Mouse (Mus musculus): ENCODE measurements around the gene Uhmk1.

GRCm38 (mm10) chr1:170176661-170177239, 38.4 kb downstream of the Uhmk1 start:
- TF ChIP-seq MYOG (IDR thresholded peaks at IDR 0.05; ENCODE audit: control insufficient read depth in 1 of 3, insufficient read depth in 1 of 3, insufficient read length in 2 of 3, low read depth in 2 of 3) (no peak), POLR2A (IDR thresholded peaks at IDR 0.05; ENCODE audit: insufficient read length, low read depth) (no peak), MYOD1 (IDR thresholded peaks at IDR 0.05; ENCODE audit: control insufficient read depth in 1 of 3, insufficient read length in 2 of 3, low read depth in 2 of 3) (no peak), CEBPB (IDR thresholded peaks at IDR 0.05; ENCODE audit: insufficient read depth, poor library complexity, severe bottlenecking) (no peak), MAX (IDR thresholded peaks at IDR 0.05; ENCODE audit: low read depth) (no peak), POLR2AphosphoS2 (IDR thresholded peaks at IDR 0.05; ENCODE audit: insufficient read length, low read depth) (no peak), USF1 (IDR thresholded peaks at IDR 0.05; ENCODE audit: low read depth) (no peak), SRF (IDR thresholded peaks at IDR 0.05; ENCODE audit: control insufficient read depth, insufficient read length, low read depth) (no peak), TCF12 (IDR thresholded peaks at IDR 0.05; ENCODE audit: insufficient read depth, poor library complexity, severe bottlenecking) (no peak), TCF3 (IDR thresholded peaks at IDR 0.05; ENCODE audit: insufficient read length, low read depth) (no peak), REST (IDR thresholded peaks at IDR 0.05; ENCODE audit: insufficient read depth, insufficient read length) (no peak), E2F4 (IDR thresholded peaks at IDR 0.05; ENCODE audit: insufficient read depth) (no peak)
